Mouse (Mus musculus) intestine, postnatal 0 days (tissue): ENCODE data around the gene Fos. TPM values are rescaled to one million over a fixed set of nuclear protein-coding genes. Genes with fewer than 3 reads are reported as not detected.
"Not testable (repeated sequence)": the region's sequence is repeated elsewhere in the genome, so short reads cannot be mapped to it uniquely, and the experiment has no call there.

Experiments used
- ATAC-seq: fragments of 200-750 bp; cut with Nextera tagmentation; 2 replicates; pipeline ENCODE4 v1.8.0; 2017; ENCODE audit warnings: mild to moderate bottlenecking, moderate TSS enrichment, moderate library complexity
- H3K27ac ChIP-seq: fragments of 300-500 bp; sonication (generic); 2 replicates; pipeline ENCODE4 v1.5.1; 2014; ENCODE audit warnings: mild to moderate bottlenecking, low read depth, low read length, moderate library complexity
- H3K27me3 ChIP-seq: fragments of 300-500 bp; sonication (generic); replicated peaks from 2 replicates; pipeline ENCODE4 v1.6.1; 2014; ENCODE audit warnings: low read length, mixed read lengths; ENCODE audit not compliant: control insufficient read depth, insufficient read depth
- H3K36me3 ChIP-seq: fragments of 300-500 bp; sonication (generic); 2 replicates; pipeline ENCODE4 v1.6.1; 2014; ENCODE audit warnings: mild to moderate bottlenecking, moderate library complexity; ENCODE audit not compliant: control insufficient read depth, insufficient read depth
- H3K4me1 ChIP-seq: fragments of 300-500 bp; sonication (generic); replicated peaks from 2 replicates; pipeline ENCODE4 v1.6.1; 2014; ENCODE audit warnings: antibody characterized with exemption, low read length, mixed read lengths; ENCODE audit not compliant: control insufficient read depth, insufficient read depth
- H3K4me2 ChIP-seq: fragments of 300-500 bp; sonication (generic); replicated peaks from 2 replicates; pipeline ENCODE4 v1.6.1; 2014; ENCODE audit warnings: low read depth, mild to moderate bottlenecking, moderate library complexity
- H3K4me3 ChIP-seq: fragments of 300-500 bp; sonication (generic); 2 replicates; pipeline ENCODE4 v1.5.1; 2014; ENCODE audit warnings: low read depth, low read length
- H3K9ac ChIP-seq: fragments of 300-500 bp; sonication (generic); 2 replicates; pipeline ENCODE4 v1.6.1; 2014; ENCODE audit warnings: mild to moderate bottlenecking, low read depth, low read length
- H3K9me3 ChIP-seq: fragments of 300-500 bp; sonication (generic); 2 replicates; pipeline ENCODE4 v1.6.1; 2016; ENCODE audit warnings: mixed run types; ENCODE audit not compliant: control insufficient read depth
- CTCF ChIP-seq: sonication (generic); IDR thresholded peaks from 2 replicates; pipeline ENCODE4 v1.5.1; 2016; ENCODE audit warnings: low read depth, mild to moderate bottlenecking, control low read depth, antibody characterized with exemption, moderate library complexity
- WGBS: fragments of 180-500 bp; shearing (Covaris S2); extraction: QIAGEN DNeasy Blood & Tissue Kit; methylation state at CpG from one replicate; pipeline ENCODE4 v1.1.7; 2014; 5-methylcytosine and 5-hydroxymethylcytosine counted together
- polyA plus RNA-seq: library from polyadenylated mRNA; unstranded; fragments of >200 nt; fragmentation: Nextera tagmentation; extraction: Ambion mirVana; gene quantifications from 2 replicates; pipeline ENCODE4 v1.2.1, GENCODE M21; 2015

The Fos gene
- polyA plus RNA-seq, 1 experiment from 2014 or later, result 22.4 TPM

DNA sequence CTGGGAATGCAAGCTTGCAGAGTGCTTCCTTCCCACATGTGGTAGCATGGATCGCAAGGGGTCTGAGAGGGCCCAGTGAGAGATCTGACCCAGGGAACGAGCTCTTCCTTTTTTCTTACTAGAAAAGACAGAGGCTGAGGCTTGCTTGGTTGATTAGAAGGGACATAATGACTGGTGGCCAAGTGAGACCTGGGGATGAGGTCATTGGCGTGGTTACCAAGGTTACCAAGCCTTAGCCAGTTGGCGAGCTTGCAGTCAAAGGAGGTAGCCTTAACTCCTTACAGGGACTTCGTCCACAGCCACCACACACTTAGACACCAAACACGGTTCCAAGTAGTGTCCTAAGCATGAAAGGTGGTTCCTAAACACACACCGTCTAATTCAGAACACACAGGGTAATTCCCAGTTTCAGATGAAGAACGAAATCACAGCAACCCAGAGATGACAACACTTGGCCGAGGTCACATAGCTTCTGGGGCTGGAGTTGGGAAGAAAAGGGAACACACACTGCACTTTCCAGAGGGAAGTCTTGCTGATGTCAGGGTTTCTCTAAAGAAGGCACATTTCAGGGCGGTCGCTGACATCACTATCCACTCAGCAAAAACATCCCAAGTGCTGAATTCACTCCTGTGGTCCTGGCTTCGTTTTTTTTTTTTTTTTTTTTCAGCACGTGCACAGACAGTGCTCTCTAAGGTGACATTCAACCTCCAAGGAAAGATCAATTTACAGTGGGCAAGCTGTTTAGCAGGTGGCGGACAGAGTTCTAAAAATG lies 49.9 kb downstream of the Fos start:
- no peak for TF ChIP-seq CTCF
- ATAC-seq, result no peak

DNA sequence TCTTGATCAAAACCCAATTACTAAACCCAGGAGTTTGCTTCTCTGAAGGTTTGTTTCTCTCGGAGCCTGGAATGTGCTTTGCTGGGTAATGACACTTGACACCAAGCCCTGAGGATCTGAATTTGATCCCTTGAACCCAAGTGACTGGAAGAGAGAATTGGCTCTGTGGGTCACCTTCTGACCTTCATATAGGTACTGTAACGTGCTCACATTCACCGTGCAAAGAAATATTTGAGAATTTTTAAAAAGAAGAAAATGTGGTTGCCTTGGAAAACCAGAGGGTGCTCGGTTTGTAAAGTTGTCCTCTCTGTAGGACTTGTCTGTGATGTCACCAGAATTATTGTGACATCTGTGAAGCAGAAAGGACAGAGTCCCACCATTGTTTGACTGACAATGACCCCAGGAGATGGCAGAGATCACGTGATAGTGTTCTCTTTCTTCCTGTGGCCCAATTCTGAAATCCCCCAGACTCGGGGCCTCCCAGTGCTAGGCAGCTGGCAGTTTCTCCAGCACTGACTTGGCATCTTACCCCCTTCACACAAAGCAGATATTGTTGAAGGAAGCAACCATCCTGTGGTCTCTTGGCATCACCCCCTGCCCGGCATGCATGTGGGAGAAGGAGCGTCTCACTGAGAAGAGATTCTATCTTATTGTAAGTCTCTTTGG lies 50.6 kb downstream of the Fos start:
- Histone ChIP-seq H3K9me3 (no peaks in the 10 kb centered on the region), H3K4me3 (no peak overlapping the region), H3K36me3 (no peaks in the 10 kb centered on the region), H3K4me1 (no peaks in the 10 kb centered on the region), H3K9ac (no peak overlapping the region), H3K27me3 (no peaks in the 10 kb centered on the region), H3K27ac (no peak overlapping the region), H3K4me2 (no peak overlapping the region)
- no peak for ATAC-seq
- 71% methylated on average over 8 of the region's 8 CpGs for WGBS
- no peak for TF ChIP-seq CTCF

More for the DNA sequence above, 49.9 kb downstream of the Fos start:
- Histone ChIP-seq H3K4me1 (no peaks in the 10 kb centered on the region), H3K4me3 (no peak overlapping the region), H3K9me3 (no peaks in the 10 kb centered on the region), H3K9ac (no peak overlapping the region), H3K27ac (no peak overlapping the region), H3K4me2 (no peak overlapping the region), H3K36me3 (no peaks in the 10 kb centered on the region), H3K27me3 (no peaks in the 10 kb centered on the region)
- 73% methylated on average over 14 of the region's 14 CpGs for WGBS

DNA sequence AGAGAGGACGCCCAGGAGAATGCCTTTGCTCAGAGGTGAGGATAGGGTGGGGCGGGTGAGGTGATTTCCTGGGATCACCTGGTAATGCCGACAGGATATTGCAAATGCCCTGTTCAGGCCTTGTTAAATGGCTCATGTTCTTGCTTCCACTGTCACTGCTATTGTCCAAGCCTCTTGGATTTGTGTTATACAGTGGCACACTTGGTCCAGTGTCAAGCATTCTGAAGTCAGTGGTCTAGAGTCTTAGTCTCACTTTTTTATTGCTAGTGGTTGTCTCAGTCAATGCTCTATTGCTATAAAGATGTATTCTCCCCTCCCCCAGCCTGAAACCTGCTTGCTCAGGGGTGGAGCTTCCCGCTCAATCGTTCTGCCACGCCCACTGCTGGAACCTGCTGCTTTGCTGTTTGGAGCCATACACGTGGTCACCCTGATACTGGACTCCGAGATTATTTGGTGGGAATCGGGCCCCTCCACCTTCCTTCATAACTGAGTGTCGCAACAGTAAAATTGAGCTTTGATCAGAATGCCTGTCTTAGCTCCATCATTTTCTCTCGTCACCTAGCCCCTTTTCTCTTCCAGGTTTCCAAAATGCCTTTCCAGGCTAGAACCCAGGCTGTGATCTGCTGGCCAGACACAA lies 51.3 kb downstream of the Fos start:
- not testable (repeated sequence) for H3K27me3 ChIP-seq, H3K9ac ChIP-seq, H3K4me3 ChIP-seq, H3K36me3 ChIP-seq, H3K27ac ChIP-seq, H3K4me2 ChIP-seq, H3K9me3 ChIP-seq, ATAC-seq, H3K4me1 ChIP-seq
- 30% methylated on average over 11 of the region's 11 CpGs for WGBS

Other genes starting within 250 kb of the Fos start
- 2.5 and 3.0 TPM in 2 replicates for gene Mlh3, start 203.3 kb upstream of the Fos start, polyA plus RNA-seq
- gene Acyp1, start 185.5 kb upstream of the Fos start, polyA plus RNA-seq, result 50.3 and 51.9 TPM in 2 replicates
- 0.86 and 0.96 TPM in 2 replicates for gene Zc2hc1c, start 185.3 kb upstream of the Fos start, polyA plus RNA-seq
- gene Nek9, start 134.5 kb upstream of the Fos start, polyA plus RNA-seq, result 10.2 and 10.3 TPM in 2 replicates
- 328 TPM in 2 replicates for gene Tmed10, start 99.0 kb upstream of the Fos start, polyA plus RNA-seq
- 0.44 TPM in 2 replicates for gene Jdp2, start 125.1 kb downstream of the Fos start, polyA plus RNA-seq
- 2.5 and 3.0 TPM in 2 replicates for gene Batf, start 212.8 kb downstream of the Fos start, polyA plus RNA-seq